Mouse (Mus musculus) bone marrow, adult 2 months (tissue): ENCODE measurements around the gene Abhd12b.

Source experiments
- CTCF ChIP-seq: fragments of 200-500 bp; IDR thresholded peaks from 2 replicates; pipeline ENCODE4 v1.5.1; 2011; ENCODE audit warnings: low read length, control low read depth; ENCODE audit not compliant: control insufficient read depth, insufficient read depth
- POLR2A ChIP-seq: fragments of 200-500 bp; IDR thresholded peaks from 2 replicates; pipeline ENCODE4 v1.6.1; 2011; ENCODE audit warnings: low read depth, mild to moderate bottlenecking, control low read depth, low read length, borderline replicate concordance; ENCODE audit not compliant: control insufficient read depth

GRCm38 (mm10) chr12:70192267-70192727 is 38.4 kb downstream of the Abhd12b start:
- no peak for TF ChIP-seq CTCF
- no peak for TF ChIP-seq POLR2A
